Mouse (Mus musculus) kidney, embryonic 16.5 days (tissue): ENCODE results near the gene Grm3. TPM values are rescaled to one million over a fixed set of nuclear protein-coding genes. Genes with fewer than 3 reads are reported as not detected.

Experiments used
- ATAC-seq: fragments of 200-750 bp; cut with Nextera tagmentation; 2 replicates; pipeline ENCODE4 v1.8.0; 2017; ENCODE audit warnings: moderate TSS enrichment; ENCODE audit not compliant: low FRiP score, low TSS enrichment
- H3K27ac ChIP-seq: fragments of 300-500 bp; sonication (generic); 2 replicates; pipeline ENCODE4 v1.5.1; 2014; ENCODE audit warnings: low read length
- H3K27me3 ChIP-seq: fragments of 300-500 bp; sonication (generic); 2 replicates; pipeline ENCODE4 v1.6.1; 2014; ENCODE audit warnings: low read length, control low read depth, mixed read lengths; ENCODE audit not compliant: insufficient read depth
- H3K36me3 ChIP-seq: fragments of 300-500 bp; sonication (generic); 2 replicates; pipeline ENCODE4 v1.6.1; 2014; ENCODE audit warnings: low read length, control low read depth, mixed read lengths; ENCODE audit not compliant: insufficient read depth
- H3K4me1 ChIP-seq: fragments of 300-500 bp; sonication (generic); 2 replicates; pipeline ENCODE4 v1.6.1; 2014; ENCODE audit warnings: low read length, control low read depth, mixed read lengths; ENCODE audit not compliant: insufficient read depth
- H3K4me2 ChIP-seq: fragments of 300-500 bp; sonication (generic); replicated peaks from 2 replicates; pipeline ENCODE4 v1.6.1; 2014; ENCODE audit warnings: low read depth, low read length
- H3K4me3 ChIP-seq: fragments of 300-500 bp; sonication (generic); 2 replicates; pipeline ENCODE4 v1.5.1; 2014; ENCODE audit warnings: mild to moderate bottlenecking, low read length
- H3K9ac ChIP-seq: fragments of 300-500 bp; sonication (generic); replicated peaks from 2 replicates; pipeline ENCODE4 v1.6.1; 2014; ENCODE audit warnings: low read length
- H3K9me3 ChIP-seq: fragments of 300-500 bp; sonication (generic); 2 replicates; pipeline ENCODE4 v1.6.1; 2016; ENCODE audit warnings: low read length, control low read depth
- WGBS: fragments of 180-500 bp; shearing (Covaris S2); extraction: QIAGEN DNeasy Blood & Tissue Kit; methylation state at CpG from one replicate; pipeline ENCODE4 v1.1.7; 2014; 5-methylcytosine and 5-hydroxymethylcytosine counted together
- polyA plus RNA-seq: library from polyadenylated mRNA; unstranded; fragments of >200 nt; fragmentation: Nextera tagmentation; extraction: Ambion mirVana; gene quantifications from 2 replicates; pipeline ENCODE4 v1.2.1, GENCODE M21; 2015

The Grm3 gene
- polyA plus RNA-seq, 1 experiment from 2014 or later = 0.32 TPM

GRCm38 (mm10) chr5:9638612-9639011, 86.4 kb downstream of the Grm3 start:
- no peak overlapping the region for H3K27ac ChIP-seq
- H3K36me3 ChIP-seq = no peaks in the 10 kb centered on the region
- 93% methylated on average over 2 of the region's 2 CpGs for WGBS
- H3K9me3 ChIP-seq = no peaks in the 10 kb centered on the region
- no peak overlapping the region for H3K9ac ChIP-seq
- no peak for ATAC-seq
- no peak overlapping the region for H3K4me2 ChIP-seq
- H3K4me3 ChIP-seq = no peak overlapping the region
- no peaks in the 10 kb centered on the region for H3K27me3 ChIP-seq
- no peaks in the 10 kb centered on the region for H3K4me1 ChIP-seq

- no peaks in the 10 kb centered on the region for H3K9me3 ChIP-seq
- H3K9ac ChIP-seq = no peak overlapping the region
- H3K4me3 ChIP-seq = no peak overlapping the region
- no peaks in the 10 kb centered on the region for H3K36me3 ChIP-seq
- no peak overlapping the region for H3K4me2 ChIP-seq
- H3K27me3 ChIP-seq = no peaks in the 10 kb centered on the region
- ATAC-seq = peak; percentile 37
- H3K27ac ChIP-seq = no peak overlapping the region
- WGBS = 43% methylated on average over 2 of the region's 2 CpGs
- H3K4me1 ChIP-seq = peaks cover 10% of the 10 kb centered on the region
Observed at GRCm38 (mm10) chr5:9627220-9627619, 97.8 kb downstream of the Grm3 start.

- Histone ChIP-seq H3K4me3 (no peak overlapping the region), H3K4me2 (no peak overlapping the region), H3K27me3 (no peaks in the 10 kb centered on the region), H3K4me1 (peaks cover 10% of the 10 kb centered on the region), H3K27ac (no peak overlapping the region), H3K9ac (no peak overlapping the region), H3K36me3 (no peaks in the 10 kb centered on the region), H3K9me3 (no peaks in the 10 kb centered on the region)
- no peak for ATAC-seq
- 89% methylated on average over 4 of the region's 4 CpGs for WGBS
Observed at GRCm38 (mm10) chr5:9624396-9624795, 100.6 kb downstream of the Grm3 start.

- Histone ChIP-seq H3K4me2 (0 out of 2 replicates have a peak overlapping the region, but pooled peaks have one; percentile 21), H3K27ac (peak overlapping the region; percentile 59; the same call in 1 of the 2 replicates), H3K9ac (no peak overlapping the region), H3K9me3 (no peaks in the 10 kb centered on the region), H3K27me3 (no peaks in the 10 kb centered on the region), H3K4me1 (peaks cover 10% of the 10 kb centered on the region), H3K4me3 (no peak overlapping the region), H3K36me3 (no peaks in the 10 kb centered on the region)
- WGBS = 8% methylated on average over 4 of the region's 4 CpGs
- ATAC-seq = peak; percentile 95
Observed at GRCm38 (mm10) chr5:9623095-9623459, 101.9 kb downstream of the Grm3 start.

- Histone ChIP-seq H3K27ac (peak overlapping the region; percentile 59; the same call in 1 of the 2 replicates), H3K9ac (no peak overlapping the region), H3K4me3 (no peak overlapping the region), H3K9me3 (no peaks in the 10 kb centered on the region), H3K36me3 (no peaks in the 10 kb centered on the region), H3K4me2 (no peak overlapping the region), H3K4me1 (peaks cover 10% of the 10 kb centered on the region), H3K27me3 (no peaks in the 10 kb centered on the region)
- WGBS = 59% methylated on average over 4 of the region's 4 CpGs
- peak; percentile 20; the same call in 1 of the 2 replicates for ATAC-seq
Observed at GRCm38 (mm10) chr5:9622264-9623094, 102.5 kb downstream of the Grm3 start.

GRCm38 (mm10) chr5:9621417-9622067, 103.4 kb downstream of the Grm3 start:
- WGBS = 56% methylated on average over 3 of the region's 3 CpGs
- ATAC-seq = no peak

GRCm38 (mm10) chr5:9579021-9579420, 145.9 kb downstream of the Grm3 start:
- H3K4me2 ChIP-seq = no peak overlapping the region
- WGBS = 75% methylated on average over 2 of the region's 2 CpGs
- H3K4me3 ChIP-seq = no peak overlapping the region
- H3K27me3 ChIP-seq = no peaks in the 10 kb centered on the region
- no peak for ATAC-seq
- H3K27ac ChIP-seq = no peak overlapping the region
- H3K4me1 ChIP-seq = no peaks in the 10 kb centered on the region
- H3K9me3 ChIP-seq = no peaks in the 10 kb centered on the region
- H3K36me3 ChIP-seq = no peaks in the 10 kb centered on the region
- H3K9ac ChIP-seq = no peak overlapping the region

More at GRCm38 (mm10) chr5:9621417-9622067, 103.4 kb downstream of the Grm3 start:
- Histone ChIP-seq H3K9ac (no peak overlapping the region), H3K27me3 (no peaks in the 10 kb centered on the region), H3K36me3 (no peaks in the 10 kb centered on the region), H3K4me3 (no peak overlapping the region), H3K4me1 (peaks cover 7% of the 10 kb centered on the region), H3K27ac (no peak overlapping the region), H3K9me3 (no peaks in the 10 kb centered on the region), H3K4me2 (no peak overlapping the region)

GRCm38 (mm10) chr5:9578571-9578970, 146.4 kb downstream of the Grm3 start:
- 81% methylated on average over 2 of the region's 2 CpGs for WGBS

GRCm38 (mm10) chr5:9570946-9571345, 154.0 kb downstream of the Grm3 start:
- ATAC-seq = no peak
- H3K4me2 ChIP-seq = no peak overlapping the region
- no peaks in the 10 kb centered on the region for H3K27me3 ChIP-seq
- H3K27ac ChIP-seq = no peak overlapping the region
- H3K9me3 ChIP-seq = no peaks in the 10 kb centered on the region
- H3K4me3 ChIP-seq = no peak overlapping the region
- no peaks in the 10 kb centered on the region for H3K4me1 ChIP-seq
- no peak overlapping the region for H3K9ac ChIP-seq
- 90% methylated on average over 6 of the region's 6 CpGs for WGBS
- no peaks in the 10 kb centered on the region for H3K36me3 ChIP-seq

More at GRCm38 (mm10) chr5:9578571-9578970, 146.4 kb downstream of the Grm3 start:
- Histone ChIP-seq H3K36me3 (no peaks in the 10 kb centered on the region), H3K4me1 (no peaks in the 10 kb centered on the region), H3K27me3 (no peaks in the 10 kb centered on the region), H3K4me2 (no peak overlapping the region), H3K4me3 (no peak overlapping the region), H3K9me3 (no peaks in the 10 kb centered on the region), H3K27ac (no peak overlapping the region), H3K9ac (no peak overlapping the region)
- no peak for ATAC-seq

GRCm38 (mm10) chr5:9557706-9558105, 167.3 kb downstream of the Grm3 start:
- 27% methylated on average over 3 of the region's 3 CpGs for WGBS
- Histone ChIP-seq H3K27me3 (no peaks in the 10 kb centered on the region), H3K4me1 (no peaks in the 10 kb centered on the region), H3K9me3 (no peaks in the 10 kb centered on the region), H3K4me3 (no peak overlapping the region), H3K27ac (no peak overlapping the region), H3K9ac (no peak overlapping the region), H3K36me3 (no peaks in the 10 kb centered on the region), H3K4me2 (no peak overlapping the region)
- ATAC-seq = no peak
